Mouse (Mus musculus): ENCODE results near the gene Cask.

GRCm38 (mm10) chrX:13661063-13661462 lies 190.1 kb downstream of the Cask start, which contains the start of gene Gpr82:
- TF ChIP-seq CTCF (IDR thresholded peaks at IDR 0.05; ENCODE audit: borderline replicate concordance, control insufficient read depth, extremely low read depth, insufficient read depth, low read length, poor library complexity): no peak
- TF ChIP-seq POLR2A (IDR thresholded peaks at IDR 0.05; ENCODE audit: control insufficient read depth, extremely low read depth, insufficient read depth, low read length, poor library complexity): no peak
